Mouse (Mus musculus): ENCODE results near the gene Tspan31. TPM values are rescaled to one million over a fixed set of nuclear protein-coding genes. Genes with fewer than 3 reads are reported as not detected.

Tspan31 gene
- polyA plus RNA-seq (2015; fragmentation: Nextera tagmentation; extraction: Ambion mirVana), result 113 and 120 TPM in 2 replicates

DNA sequence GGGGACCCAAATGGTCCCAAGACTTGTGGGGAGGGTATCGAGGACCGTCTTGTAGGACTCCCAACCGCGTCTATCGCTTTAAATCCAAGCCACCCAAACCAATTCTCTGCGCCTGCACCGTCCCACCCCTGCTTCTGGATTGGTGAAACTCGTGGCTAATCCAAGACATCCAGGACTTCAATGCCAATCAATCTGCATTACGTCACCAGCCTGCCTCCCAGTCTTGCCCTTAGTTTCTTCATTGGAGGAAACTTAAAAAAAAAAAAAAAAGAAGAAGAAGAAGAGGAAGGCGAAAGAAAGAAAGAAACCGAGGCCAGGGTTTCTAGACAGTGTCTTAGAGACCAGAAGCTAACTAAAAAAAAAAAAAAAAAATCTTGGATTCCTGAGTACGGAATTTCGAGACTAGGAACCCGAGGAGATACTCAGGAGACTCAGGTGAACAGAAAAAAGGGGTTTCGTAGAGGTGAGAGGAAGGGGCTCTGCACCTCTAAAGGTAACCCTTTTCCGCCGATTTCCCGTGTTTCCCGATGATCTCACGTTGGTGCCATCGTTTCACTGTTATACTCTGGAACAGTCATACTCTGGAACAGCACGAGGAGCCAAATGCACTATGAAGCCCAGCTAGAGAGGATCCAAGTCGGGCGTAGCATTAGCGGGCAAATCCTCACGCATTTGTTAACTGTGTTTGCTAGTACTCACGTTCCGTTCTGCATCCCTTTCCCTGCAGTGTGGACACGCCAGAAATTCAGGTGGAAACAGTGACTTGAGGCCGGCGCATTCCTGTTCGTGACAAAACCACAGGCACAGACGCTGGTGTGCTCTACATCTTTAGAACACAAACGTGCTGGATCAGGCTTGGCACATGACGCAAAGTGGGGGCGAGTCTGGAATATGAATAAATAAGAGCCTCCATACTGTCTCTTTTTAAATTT lies at the start of gene Tspan31:
Tspan31 (minus strand) TSS at position 75 of the 932 bp plus-strand sequence.
- H3K27me3 ChIP-seq (replicated peaks), result no peaks in the 10 kb centered on the region
- H3K4me3 ChIP-seq, result peak within 1 kb of the TSS; percentile 78
- peak; percentile 95 for ATAC-seq (replicated peaks)
- peak within 1 kb of the TSS; percentile 77 for H3K4me2 ChIP-seq
- H3K9me3 ChIP-seq, result no peaks in the 10 kb centered on the region
- H3K4me1 ChIP-seq, result peaks cover 33% of the 10 kb centered on the region
- peaks cover 31% of the 10 kb centered on the region for H3K36me3 ChIP-seq (replicated peaks)
- peak within 1 kb of the TSS; percentile 62 for H3K9ac ChIP-seq
- 1% methylated on average over 36 of the region's 36 CpGs for WGBS
- peak within 1 kb of the TSS; percentile 95 for H3K27ac ChIP-seq

DNA sequence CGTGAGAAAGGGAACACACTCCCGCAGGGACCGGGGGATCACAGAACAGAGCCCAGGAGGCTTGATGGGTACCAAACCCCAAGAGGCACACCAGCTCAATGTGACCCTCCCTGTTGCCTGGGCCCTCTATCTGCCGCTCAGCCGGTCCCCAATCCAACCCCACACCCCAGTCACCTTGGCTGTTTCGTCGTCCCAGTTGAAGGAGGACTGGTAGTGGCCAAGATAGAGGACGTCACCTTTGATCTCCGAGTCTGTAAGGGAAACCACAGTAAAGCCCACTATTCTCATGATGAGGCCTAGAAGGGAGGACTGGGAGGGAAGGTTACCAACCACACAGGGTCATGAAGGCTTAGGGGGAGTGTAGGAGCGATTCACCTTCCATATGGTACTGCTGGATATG lies 49.2 kb upstream of the Tspan31 start:
- no peak overlapping the region for H3K27ac ChIP-seq
- H3K4me3 ChIP-seq, result no peak overlapping the region
- H3K9me3 ChIP-seq, result no peaks in the 10 kb centered on the region
- no peak overlapping the region for H3K9ac ChIP-seq
- no peak overlapping the region for H3K4me2 ChIP-seq
- peaks cover 11% of the 10 kb centered on the region; the same call in 1 of the 2 replicates for H3K36me3 ChIP-seq (replicated peaks)
- no peak for ATAC-seq (replicated peaks)
- H3K4me1 ChIP-seq, result peaks cover 34% of the 10 kb centered on the region
- no peaks in the 10 kb centered on the region for H3K27me3 ChIP-seq (replicated peaks)
- WGBS, result 92% methylated on average over 10 of the region's 10 CpGs

- ATAC-seq (replicated peaks), result no peak
- H3K36me3 ChIP-seq (replicated peaks), result peaks cover 11% of the 10 kb centered on the region; the same call in 1 of the 2 replicates
These were observed 48.4 kb upstream of the Tspan31 start for GRCm38 (mm10) chr10:127118470-127118869.

GRCm38 (mm10) chr10:127115068-127115467 lies 45.0 kb upstream of the Tspan31 start:
- no peak for ATAC-seq (replicated peaks)
- 81% methylated on average over 2 of the region's 2 CpGs for WGBS
- H3K9ac ChIP-seq, result no peak overlapping the region
- H3K4me3 ChIP-seq, result no peak overlapping the region
- peaks cover 18% of the 10 kb centered on the region for H3K36me3 ChIP-seq (replicated peaks)
- H3K4me1 ChIP-seq, result peaks cover 8% of the 10 kb centered on the region
- H3K27ac ChIP-seq, result no peak overlapping the region
- no peak overlapping the region for H3K4me2 ChIP-seq
- no peaks in the 10 kb centered on the region for H3K27me3 ChIP-seq (replicated peaks)
- H3K9me3 ChIP-seq, result no peaks in the 10 kb centered on the region

More at GRCm38 (mm10) chr10:127118470-127118869, 48.4 kb upstream of the Tspan31 start:
- Histone ChIP-seq H3K27me3 (replicated peaks) (no peaks in the 10 kb centered on the region), H3K4me1 (peaks cover 32% of the 10 kb centered on the region), H3K9ac (no peak overlapping the region), H3K27ac (no peak overlapping the region), H3K4me2 (no peak overlapping the region), H3K4me3 (no peak overlapping the region), H3K9me3 (no peaks in the 10 kb centered on the region)
- 86% methylated on average over 11 of the region's 11 CpGs for WGBS

DNA sequence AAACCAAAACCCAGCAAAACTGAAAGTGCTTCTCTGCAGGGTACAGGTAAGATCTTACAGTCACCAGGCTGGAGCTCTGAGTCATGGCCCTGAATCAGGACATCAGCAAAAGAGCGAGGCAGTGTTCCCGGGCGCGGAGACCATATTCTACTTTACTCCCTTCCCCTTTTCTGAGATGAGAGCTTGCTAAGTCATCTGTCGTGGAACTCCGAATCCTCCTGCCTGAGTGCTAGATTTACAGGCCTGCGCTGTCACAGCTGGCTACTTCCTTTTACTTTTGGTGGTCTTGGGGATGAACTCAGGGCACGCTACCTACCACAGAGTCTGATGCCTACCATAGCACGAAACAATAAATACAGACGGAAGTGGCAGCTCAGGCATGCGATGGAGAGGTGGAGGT lies 44.3 kb upstream of the Tspan31 start:
- ATAC-seq (replicated peaks), result no peak
- Histone ChIP-seq H3K4me2 (no peak overlapping the region), H3K4me1 (peaks cover 1% of the 10 kb centered on the region; the same call in 1 of the 2 replicates), H3K36me3 (replicated peaks) (peaks cover 18% of the 10 kb centered on the region), H3K27me3 (replicated peaks) (no peaks in the 10 kb centered on the region), H3K27ac (no peak overlapping the region), H3K9ac (no peak overlapping the region), H3K9me3 (no peaks in the 10 kb centered on the region), H3K4me3 (no peak overlapping the region)
- 90% methylated on average over 11 of the region's 11 CpGs for WGBS

- peaks cover 22% of the 10 kb centered on the region for H3K36me3 ChIP-seq (replicated peaks)
- H3K4me3 ChIP-seq, result no peak overlapping the region
- H3K27me3 ChIP-seq (replicated peaks), result no peaks in the 10 kb centered on the region
- no peaks in the 10 kb centered on the region for H3K4me1 ChIP-seq
- no peak overlapping the region for H3K4me2 ChIP-seq
- H3K27ac ChIP-seq, result no peak overlapping the region
- ATAC-seq (replicated peaks), result no peak
- no peak overlapping the region for H3K9ac ChIP-seq
- WGBS, result 90% methylated on average over 15 of the region's 15 CpGs
- no peaks in the 10 kb centered on the region for H3K9me3 ChIP-seq
These were observed 41.2 kb upstream of the Tspan31 start for GRCm38 (mm10) chr10:127111001-127111887.

DNA sequence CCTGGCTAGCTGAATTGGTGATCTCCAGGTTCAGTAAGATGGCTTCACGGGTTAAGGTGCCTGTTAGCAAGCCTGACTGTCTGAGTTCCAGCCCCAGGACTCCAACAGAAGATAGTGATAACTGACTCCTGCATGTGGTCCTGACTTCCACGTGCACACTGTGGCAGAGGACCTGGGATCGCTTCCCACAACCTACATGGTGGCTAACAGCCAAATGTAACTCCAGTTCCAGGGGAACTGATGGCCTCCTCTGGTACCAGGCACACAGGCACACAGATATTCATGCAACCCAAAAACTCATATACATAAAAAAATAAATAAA lies 38.2 kb upstream of the Tspan31 start:
- ATAC-seq (replicated peaks), result no peak
- H3K9me3 ChIP-seq, result no peaks in the 10 kb centered on the region
- no peaks in the 10 kb centered on the region for H3K4me1 ChIP-seq
- H3K4me3 ChIP-seq, result no peak overlapping the region
- no peak overlapping the region for H3K9ac ChIP-seq
- no peaks in the 10 kb centered on the region for H3K27me3 ChIP-seq (replicated peaks)
- H3K27ac ChIP-seq, result no peak overlapping the region
- H3K4me2 ChIP-seq, result no peak overlapping the region
- H3K36me3 ChIP-seq (replicated peaks), result peaks cover 17% of the 10 kb centered on the region
- 90% methylated on average over 3 of the region's 3 CpGs for WGBS

DNA sequence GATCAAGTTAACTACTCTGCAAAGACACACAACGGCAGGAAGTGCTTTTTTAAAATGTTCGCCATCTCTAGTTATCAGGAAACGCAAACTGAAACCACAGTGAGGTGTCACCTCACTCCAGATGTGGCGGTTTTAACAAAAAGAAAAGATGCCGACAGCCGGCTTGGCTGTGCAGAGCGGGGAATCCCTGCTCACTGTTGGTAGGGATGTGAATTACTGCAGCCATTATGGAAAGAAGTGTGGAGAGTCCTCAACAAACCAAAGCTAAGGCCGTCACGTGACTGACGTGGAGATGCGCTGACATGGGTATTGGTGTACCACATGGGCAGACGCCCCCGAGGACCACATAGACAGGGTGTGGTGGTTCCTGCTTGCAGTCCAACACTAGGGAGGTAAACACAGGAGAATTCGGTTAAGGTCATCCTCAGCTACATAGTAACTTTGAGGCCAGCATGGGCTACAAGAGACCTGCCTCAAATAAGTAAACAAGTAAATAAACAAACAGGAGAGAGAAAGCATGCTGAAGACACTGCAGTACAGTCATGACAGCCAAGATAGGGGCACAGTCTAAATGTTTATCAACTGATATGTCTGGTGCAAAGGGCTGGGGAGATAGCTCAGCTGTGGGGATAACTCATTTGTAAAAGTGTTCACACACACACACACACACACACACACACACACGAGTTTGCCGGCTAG lies 37.6 kb upstream of the Tspan31 start:
- Histone ChIP-seq H3K4me1 (no peaks in the 10 kb centered on the region), H3K4me3 (no peak overlapping the region), H3K9ac (no peak overlapping the region), H3K27me3 (replicated peaks) (no peaks in the 10 kb centered on the region), H3K4me2 (no peak overlapping the region), H3K27ac (no peak overlapping the region), H3K9me3 (no peaks in the 10 kb centered on the region), H3K36me3 (replicated peaks) (peaks cover 17% of the 10 kb centered on the region)
- no peak for ATAC-seq (replicated peaks)
- WGBS, result 90% methylated on average over 16 of the region's 16 CpGs

GRCm38 (mm10) chr10:127103631-127104030 lies 33.6 kb upstream of the Tspan31 start:
- WGBS, result 85% methylated on average over 7 of the region's 7 CpGs
- no peak overlapping the region for H3K4me3 ChIP-seq

DNA sequence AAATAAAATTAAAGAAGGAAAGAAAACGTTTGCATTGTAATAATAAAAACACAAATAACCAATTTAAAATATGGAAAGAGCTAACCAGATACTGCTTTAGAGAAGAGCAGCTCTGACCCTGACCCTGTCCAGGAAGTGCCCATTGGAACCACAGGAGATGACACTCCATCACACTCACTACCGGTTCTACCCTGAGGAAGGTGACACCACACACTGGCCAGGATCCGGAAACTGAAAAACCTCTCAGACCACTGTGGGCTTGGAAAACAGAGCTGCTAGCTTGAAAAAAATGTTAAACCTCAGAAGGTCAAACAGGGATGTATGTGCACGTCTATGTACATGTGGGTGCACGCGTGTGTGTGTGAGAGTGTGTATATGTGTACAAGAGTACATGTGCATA lies 31.1 kb upstream of the Tspan31 start:
- H3K9me3 ChIP-seq, result no peaks in the 10 kb centered on the region
- H3K4me1 ChIP-seq, result no peaks in the 10 kb centered on the region
- 84% methylated on average over 6 of the region's 6 CpGs for WGBS
- no peak overlapping the region for H3K27ac ChIP-seq
- H3K9ac ChIP-seq, result no peak overlapping the region
- no peak for ATAC-seq (replicated peaks)
- no peak overlapping the region for H3K4me3 ChIP-seq
- peaks cover 8% of the 10 kb centered on the region for H3K36me3 ChIP-seq (replicated peaks)
- H3K27me3 ChIP-seq (replicated peaks), result no peaks in the 10 kb centered on the region
- H3K4me2 ChIP-seq, result no peak overlapping the region

More at GRCm38 (mm10) chr10:127103631-127104030, 33.6 kb upstream of the Tspan31 start:
- Histone ChIP-seq H3K27ac (no peak overlapping the region), H3K9ac (no peak overlapping the region), H3K9me3 (no peaks in the 10 kb centered on the region), H3K27me3 (replicated peaks) (no peaks in the 10 kb centered on the region), H3K4me2 (no peak overlapping the region), H3K4me1 (no peaks in the 10 kb centered on the region), H3K36me3 (replicated peaks) (peaks cover 18% of the 10 kb centered on the region)
- no peak for ATAC-seq (replicated peaks)

- no peak for ATAC-seq (replicated peaks)
- peaks cover 8% of the 10 kb centered on the region for H3K36me3 ChIP-seq (replicated peaks)
- WGBS, result 90% methylated on average over 8 of the region's 8 CpGs
These were observed 30.4 kb upstream of the Tspan31 start for GRCm38 (mm10) chr10:127100414-127100813.

DNA sequence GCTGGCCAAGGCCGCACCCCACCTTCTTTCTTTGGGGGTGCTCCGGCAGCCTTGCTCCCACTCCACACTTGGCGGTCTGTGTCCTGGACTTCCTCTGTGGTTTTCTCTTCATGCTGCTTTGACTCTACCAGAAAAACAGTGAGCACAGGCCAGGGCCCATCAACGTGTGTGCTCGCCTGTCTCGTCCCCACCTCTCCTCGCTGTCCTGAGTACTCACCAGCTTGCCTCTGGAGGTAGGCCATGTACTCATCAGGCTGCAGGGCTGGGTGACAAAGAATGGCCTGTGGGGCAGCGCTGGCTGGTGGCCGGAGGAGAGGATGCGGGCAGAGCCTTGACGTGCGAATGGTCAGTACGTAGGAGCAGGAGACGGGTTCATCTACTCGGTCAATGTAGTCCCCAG lies 29.8 kb upstream of the Tspan31 start:
- no peak for ATAC-seq (replicated peaks)
- Histone ChIP-seq H3K27me3 (replicated peaks) (no peaks in the 10 kb centered on the region), H3K4me3 (no peak overlapping the region), H3K9me3 (no peaks in the 10 kb centered on the region), H3K36me3 (replicated peaks) (peaks cover 8% of the 10 kb centered on the region), H3K9ac (no peak overlapping the region), H3K4me1 (peaks cover 2% of the 10 kb centered on the region), H3K27ac (no peak overlapping the region), H3K4me2 (no peak overlapping the region)
- 93% methylated on average over 15 of the region's 15 CpGs for WGBS

More at GRCm38 (mm10) chr10:127100414-127100813, 30.4 kb upstream of the Tspan31 start:
- no peaks in the 10 kb centered on the region for H3K9me3 ChIP-seq
- no peaks in the 10 kb centered on the region for H3K27me3 ChIP-seq (replicated peaks)
- no peak overlapping the region for H3K4me3 ChIP-seq
- H3K4me1 ChIP-seq, result no peaks in the 10 kb centered on the region
- H3K4me2 ChIP-seq, result no peak overlapping the region
- H3K9ac ChIP-seq, result no peak overlapping the region
- H3K27ac ChIP-seq, result no peak overlapping the region

Measured in midbrain, embryonic 15.5 days (tissue).